Mouse (Mus musculus) liver, adult (tissue): Measurements from ENCODE around the gene Gng3.

Experiments
- GATA4 ChIP-seq: IDR thresholded peaks from 2 replicates; pipeline ENCODE4 v1.6.1; 2014; ENCODE audit warnings: mild to moderate bottlenecking, low read length; ENCODE audit not compliant: insufficient replicate concordance

Gene Gng3

DNA sequence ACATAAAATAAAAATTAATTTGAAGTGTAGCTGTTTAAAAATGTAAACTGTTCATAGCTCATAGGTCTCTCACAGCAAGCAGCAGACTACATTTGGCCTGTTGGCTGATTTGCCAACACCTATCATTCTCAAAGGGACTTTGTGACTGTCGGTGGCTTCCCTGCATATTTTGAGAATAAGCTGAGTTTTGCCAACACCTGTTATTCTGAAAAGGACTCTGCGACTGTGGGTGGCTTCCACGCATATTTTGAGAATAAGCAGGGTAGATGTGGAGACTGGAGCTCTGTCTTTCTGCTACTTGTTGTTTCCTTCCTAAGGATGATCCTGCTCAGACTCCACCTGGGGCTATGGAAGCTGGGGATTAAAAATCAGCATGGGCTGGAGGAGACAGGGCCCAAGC is 14.1 kb upstream of the Gng3 start:
- TF ChIP-seq GATA4, result no peak

DNA sequence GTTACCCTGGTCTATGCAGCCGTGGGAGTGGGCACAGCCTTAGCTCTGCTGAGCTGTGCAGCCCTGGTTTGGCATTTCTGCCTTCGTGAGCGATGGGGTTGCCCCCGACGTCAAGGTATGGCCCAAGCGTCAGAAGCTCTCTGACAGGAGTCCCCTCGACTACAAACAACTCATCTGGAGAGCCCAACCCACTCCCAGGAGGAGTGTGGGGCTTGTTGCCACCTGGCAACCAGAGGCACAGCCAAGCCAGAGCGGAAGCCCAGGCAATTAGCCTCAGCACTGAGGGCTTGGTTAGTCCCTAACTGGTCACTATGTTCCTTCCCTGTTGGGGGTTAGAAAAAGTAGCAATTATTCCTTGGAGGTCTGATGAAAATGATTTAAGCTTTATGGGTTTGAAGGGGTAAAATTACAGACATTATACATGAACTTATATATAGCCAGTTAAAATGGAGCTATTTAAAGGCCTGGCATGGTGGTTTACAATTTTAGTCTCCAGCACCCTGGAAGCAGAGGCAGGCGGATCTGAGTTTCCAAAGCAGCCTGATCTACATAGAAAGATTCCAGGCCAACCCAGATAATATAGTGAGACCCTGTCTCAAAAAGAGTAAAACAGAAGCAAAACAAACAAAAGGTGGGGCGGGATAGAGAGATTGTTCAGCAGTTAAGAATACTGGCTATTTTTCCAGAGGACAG is 13.4 kb upstream of the Gng3 start:
- no peak for TF ChIP-seq GATA4

DNA sequence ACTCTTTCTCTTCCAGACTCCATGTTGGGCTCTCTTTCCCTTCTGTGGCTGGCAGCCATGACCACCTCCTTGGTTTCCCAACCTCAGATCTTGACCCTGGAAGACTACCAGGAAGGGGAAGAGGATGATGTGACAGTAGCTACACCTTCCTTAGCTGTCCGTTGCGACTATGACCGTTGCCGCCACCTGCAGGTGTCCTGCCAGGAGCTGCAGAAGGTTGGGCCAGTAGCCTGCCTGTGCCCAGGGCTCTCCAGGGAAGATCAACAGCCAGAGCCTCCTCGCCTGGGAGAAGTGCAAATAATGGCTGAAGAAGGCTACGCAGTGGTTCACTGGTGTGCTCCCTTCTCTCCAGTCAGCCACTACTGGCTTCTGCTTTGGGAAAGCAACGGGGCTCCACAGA is 12.6 kb upstream of the Gng3 start:
- TF ChIP-seq GATA4, result no peak

DNA sequence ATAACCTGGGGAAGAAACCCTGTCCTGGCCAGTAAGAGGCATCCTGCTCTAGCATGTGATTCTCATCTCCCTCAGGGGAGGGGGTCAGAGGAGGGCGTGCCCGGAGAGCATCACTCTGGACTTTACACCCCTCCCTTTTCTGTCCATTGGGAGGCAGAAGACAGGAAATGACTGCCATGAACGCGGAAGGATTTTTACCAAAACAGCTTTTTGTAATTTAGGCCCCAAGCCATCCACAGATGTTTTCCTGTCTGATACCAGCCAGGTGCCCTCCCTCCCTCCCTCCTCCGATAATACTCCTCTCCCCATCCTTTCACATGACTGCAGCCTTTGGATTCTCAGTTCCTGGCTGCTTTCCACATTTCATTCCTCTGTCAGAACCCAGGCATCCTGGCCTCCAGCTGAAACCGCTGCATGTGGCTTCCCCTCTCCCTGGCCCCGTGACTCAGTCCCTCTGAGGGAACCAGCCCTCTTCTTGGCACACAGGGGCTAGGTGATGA is 11.5 kb upstream of the Gng3 start, which contains the start of gene Lrrn4cl:
TSS of gene Lrrn4cl (plus strand) at position 367 of the 500 bp plus-strand sequence.
- no peak for TF ChIP-seq GATA4

DNA sequence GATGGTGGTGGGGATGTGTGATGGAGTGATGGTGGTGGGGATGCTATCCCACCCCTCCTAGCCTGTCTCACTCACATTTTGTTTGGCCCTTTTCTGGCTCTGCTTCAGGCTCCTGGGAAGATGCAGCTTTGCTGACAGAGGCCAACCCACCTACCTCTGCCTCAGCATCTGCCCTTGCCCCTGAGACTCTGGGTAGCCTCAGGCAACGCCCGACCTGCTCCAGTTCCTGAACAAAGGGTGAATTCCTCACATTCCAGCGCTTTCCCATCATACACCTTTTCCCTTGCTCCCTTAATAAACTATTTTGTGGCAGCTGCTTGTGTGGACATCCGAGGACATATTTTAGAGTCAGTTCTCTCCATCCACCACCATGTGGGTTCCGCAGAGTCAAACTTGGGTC is 9.4 kb upstream of the Gng3 start:
- TF ChIP-seq GATA4, result no peak

DNA sequence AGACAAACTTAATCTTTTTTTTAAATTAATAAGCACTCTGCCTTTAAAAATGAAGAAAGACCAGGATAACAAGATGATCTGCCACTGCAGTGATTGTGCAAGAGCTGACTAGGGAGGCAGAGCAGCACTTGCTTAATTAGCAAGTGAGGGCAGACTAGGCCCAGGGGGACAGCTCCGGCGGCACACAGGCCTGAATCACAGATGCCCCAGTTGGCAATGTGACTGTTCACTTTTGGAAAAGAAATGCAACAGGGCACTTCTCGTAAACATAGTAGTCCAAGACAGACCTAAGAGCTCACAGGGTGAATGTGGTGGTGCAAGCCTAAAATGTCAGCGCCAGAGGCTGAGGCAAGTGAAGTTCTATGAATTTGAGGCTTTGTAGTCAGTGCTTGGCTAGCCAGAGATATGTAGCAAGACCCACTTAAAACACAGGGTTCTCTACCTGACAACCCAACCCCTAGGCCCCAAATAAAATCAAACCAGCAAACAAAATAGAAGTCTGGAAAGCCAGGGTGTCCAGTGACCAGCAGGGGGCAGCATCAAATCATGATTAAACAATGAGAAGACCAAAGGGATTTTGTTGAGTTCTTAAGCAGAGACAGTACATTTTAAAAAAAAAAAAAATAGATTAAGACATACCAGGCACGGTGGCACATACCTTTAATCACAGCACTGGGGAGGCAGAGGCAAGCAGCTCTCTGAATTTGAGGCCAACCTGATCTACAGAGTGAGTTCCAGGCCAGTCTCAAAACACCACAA is 5.6 kb upstream of the Gng3 start:
- no peak for TF ChIP-seq GATA4

DNA sequence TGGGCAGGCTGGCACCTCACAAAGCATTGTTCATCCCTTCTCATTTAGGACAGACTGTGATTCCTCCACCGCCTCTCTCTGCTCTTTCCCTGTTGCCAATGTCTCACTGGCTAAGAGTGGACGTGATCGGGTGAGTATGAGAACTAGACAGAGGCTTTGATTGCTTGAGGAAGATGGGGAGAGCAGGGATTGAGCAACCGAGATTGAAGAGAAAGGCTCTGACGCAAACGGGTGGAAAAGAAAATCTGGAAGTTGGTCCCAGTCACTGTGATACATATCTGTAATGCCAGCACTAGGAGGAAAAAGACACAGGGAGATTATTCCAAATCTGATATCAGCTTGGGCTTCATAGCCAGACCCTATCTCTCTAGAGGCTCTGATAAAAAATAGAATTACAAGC is 4.0 kb upstream of the Gng3 start:
- no peak for TF ChIP-seq GATA4

DNA sequence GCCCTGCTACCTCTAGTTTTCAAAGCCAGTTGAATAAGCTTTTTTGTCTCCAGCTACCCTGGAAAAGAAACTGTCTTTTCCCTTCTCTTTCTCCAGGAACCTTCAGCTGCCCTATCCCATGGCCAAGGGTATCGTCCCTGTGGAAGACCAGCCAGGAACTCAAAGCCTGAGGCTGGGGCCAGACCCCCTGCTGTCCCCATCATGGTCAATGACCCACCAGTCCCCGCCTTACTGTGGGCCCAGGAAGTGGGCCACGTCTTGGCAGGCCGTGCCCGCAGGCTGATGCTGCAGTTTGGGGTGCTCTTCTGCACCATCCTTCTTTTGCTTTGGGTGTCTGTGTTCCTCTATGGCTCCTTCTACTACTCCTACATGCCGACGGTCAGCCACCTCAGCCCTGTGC is 2.0 kb upstream of the Gng3 start:
- TF ChIP-seq GATA4, result no peak

DNA sequence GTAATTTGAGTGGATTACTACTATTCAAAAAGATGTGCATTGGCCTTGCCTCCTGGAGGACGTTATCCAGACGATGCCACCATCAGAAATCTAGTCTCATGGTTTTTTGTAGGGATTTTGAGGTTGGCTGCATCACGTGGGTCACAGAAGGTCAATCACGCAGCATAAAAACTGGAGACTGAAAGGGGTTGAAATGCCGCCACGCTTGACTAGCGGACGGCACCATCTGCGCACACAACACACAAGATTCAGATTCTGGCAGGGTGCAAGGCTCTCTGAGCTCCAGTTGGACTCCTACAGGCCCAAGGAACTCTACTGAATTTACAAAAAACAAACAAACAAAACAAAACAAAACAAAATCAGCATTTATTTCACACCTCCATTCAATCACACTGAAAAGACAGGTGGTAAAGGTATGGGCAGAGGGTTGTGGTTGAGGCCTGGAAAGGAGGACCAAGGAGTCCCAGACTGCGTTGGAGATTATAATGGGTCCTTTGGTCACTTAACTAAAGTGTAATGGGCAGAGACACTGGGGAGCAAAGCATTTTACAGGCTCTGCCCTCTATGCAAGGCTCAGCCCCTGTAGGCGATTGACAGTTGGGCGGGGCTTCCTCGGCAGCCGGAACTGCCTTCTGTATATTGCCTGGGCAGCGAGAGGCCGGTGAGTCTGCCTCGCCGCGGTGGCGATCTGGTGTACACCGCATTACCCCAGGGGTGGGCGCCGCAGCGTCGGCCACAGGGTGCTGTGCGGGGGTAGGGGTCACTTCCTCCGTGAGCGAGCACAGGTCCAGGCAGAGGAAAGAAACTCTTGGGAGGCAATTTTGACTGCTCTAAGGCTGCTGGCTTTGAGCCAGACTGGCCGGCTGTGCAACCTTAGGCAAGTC is 1.2 kb upstream of the Gng3 start:
- TF ChIP-seq GATA4, result no peak

DNA sequence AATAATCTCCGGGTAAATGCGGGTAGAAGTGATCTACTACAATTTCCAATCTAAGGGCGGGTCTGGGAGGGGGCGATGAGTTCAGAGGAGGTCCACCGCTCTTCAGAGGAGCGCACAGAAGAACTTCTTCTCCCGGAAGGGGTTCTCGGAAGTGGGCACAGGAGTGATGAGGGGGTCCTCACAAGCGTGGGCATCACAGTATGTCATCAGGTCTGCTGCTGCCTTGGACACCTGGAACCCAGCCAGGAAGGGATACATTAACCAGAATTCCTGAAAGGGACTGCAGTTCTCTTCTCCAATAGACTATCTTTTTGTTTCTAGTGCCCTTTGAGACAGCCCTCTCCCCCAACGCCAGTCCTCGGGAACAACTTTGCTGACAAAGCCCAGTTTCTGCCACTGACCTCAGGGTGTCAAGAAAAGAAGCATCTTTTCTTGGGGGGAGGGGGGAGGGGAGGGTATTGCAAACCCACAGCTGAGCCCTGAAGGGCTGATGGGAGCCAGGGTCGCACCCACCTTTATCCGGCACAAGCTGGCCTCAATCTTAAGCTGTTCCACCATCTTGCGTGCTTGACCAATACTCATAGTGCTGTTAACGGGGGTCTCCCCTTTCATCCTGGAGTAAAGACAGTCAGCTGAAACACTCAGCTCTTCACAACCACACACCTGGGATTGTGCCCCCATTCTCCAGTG is 808 bp downstream of the Gng3 start:
- no peak for TF ChIP-seq GATA4

DNA sequence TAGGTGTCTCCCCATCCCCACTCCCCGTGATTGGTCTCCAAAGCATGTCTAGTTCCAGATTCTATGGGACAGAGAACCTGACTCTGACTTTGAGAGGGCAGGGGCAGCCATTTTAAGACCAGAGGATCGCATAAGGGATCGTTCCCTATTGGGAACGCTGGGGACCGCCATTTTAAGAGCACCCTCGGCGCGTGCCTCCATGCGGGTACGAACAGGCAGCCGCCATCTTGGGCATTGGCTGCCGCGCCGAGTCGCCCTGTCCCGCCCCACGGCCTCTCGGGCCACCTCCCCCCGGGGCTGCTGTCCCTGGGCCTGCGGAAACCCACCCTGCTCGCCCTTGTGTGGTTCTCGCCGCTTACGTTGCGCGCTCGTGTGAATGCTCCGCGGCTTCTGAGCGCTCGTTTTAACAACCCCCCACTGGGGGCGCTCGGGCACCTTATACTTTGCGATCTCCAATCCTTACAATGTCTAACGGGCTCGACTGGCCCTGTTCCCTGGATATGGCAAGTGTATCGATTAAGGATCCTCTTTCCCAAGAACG is 1.7 kb downstream of the Gng3 start, which contains the start of gene Bscl2:
TSS of gene Bscl2 (plus strand) at position 217 of the 541 bp plus-strand sequence.
- TF ChIP-seq GATA4, result no peak

DNA sequence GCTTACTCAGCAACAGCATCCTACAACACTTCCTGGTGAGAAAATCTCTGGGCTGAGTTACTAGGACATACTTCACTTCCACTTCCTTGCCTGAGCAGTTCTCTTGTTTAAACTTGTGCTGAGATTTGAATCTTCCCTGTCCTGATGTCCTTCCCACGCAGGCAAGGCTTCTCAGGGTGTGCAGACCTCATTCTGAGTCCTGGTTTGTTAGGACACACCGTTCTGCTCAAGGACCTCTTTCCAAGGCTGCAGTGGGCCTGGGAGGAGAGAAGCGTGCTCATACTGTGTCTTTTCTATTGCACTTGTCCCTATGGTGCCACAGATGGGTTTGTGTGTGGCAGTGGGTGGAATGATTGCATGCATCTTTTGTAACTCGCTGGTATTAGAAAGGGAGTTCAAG is 6.0 kb downstream of the Gng3 start:
- no peak for TF ChIP-seq GATA4

DNA sequence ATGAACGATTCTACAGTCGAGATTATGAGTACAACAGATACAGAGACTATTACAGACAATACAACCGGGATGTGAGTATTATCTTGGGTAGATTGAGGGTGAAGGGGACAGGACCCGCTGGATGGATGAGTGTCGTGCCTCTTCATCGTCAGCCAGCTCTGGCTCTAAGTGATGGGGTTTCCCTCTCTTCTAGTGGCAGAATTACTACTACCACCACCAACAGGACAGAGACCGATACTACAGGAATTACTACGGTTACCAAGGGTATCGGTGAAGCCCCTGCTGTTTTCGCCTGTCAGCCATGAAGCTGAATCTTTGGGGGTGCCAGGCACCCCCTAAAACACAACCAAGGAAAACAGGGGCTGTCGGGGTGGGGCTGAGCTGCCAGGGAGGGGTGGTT is 7.7 kb downstream of the Gng3 start:
- TF ChIP-seq GATA4, result no peak

DNA sequence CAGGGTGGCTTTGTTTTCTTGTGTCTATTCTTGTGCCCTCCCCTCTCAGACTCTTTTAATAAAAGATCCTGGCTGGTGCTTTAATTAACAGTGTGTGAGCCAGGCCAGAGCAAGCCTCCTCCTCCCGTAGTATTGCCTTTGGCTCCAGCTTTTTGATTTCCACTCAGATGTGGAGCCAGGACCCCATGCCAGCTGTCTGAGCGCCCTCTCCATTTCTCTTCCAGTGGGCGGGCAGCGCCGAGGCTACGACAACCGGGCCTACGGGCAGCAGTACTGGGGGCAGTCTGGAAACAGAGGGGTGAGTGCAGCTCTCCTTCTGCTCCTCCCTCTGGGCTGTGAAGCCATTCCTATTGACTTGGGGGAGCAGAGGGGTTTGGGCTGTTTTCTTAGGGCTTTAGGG is 8.3 kb downstream of the Gng3 start:
- TF ChIP-seq GATA4, result no peak

DNA sequence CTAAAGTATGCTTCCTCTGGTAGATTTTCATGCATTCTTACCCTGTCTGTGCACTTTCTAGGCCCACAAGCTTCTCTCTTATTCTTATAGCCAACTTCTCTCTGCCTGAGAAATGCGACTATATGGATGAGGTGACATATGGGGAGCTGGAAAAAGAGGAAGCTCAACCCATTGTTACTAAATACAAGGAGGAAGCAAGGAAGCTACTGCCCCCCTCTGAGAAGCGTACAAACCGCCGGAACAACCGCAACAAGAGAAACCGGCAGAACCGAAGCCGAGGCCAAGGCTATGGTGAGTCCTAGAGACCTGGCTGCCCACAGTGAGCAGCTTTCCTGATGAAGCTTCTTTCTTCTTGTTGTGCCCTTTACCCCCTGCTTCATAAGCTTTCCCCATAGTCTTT is 9.3 kb downstream of the Gng3 start, which contains the start of gene AC129217.1:
TSS of gene AC129217.1 (plus strand) at position 114 of the 400 bp plus-strand sequence.
- TF ChIP-seq GATA4, result no peak
